Mouse (Mus musculus) thymus, adult 2 months (tissue): Measurements from ENCODE around the gene Rpl10-ps3. TPM values are rescaled to one million over a fixed set of nuclear protein-coding genes. Genes with fewer than 3 reads are reported as not detected.
A peak's percentile ranks its signal among the peaks of the same experiment; 100 is the strongest.

Experiments
- DNase-seq: peaks from one replicate; pipeline ENCODE4 v3.0.0; 2021
- H3K27ac ChIP-seq: fragments of 200-500 bp; 2 replicates; pipeline ENCODE4 v1.5.1; 2012; ENCODE audit warnings: low read length, control low read depth; ENCODE audit not compliant: control insufficient read depth, insufficient read depth
- H3K27me3 ChIP-seq: fragments of 200-500 bp; 2 replicates; pipeline ENCODE4 v1.6.1; 2012; ENCODE audit warnings: mild to moderate bottlenecking, low read length, moderate library complexity, mixed read lengths; ENCODE audit not compliant: control insufficient read depth, insufficient read depth
- H3K36me3 ChIP-seq: fragments of 200-500 bp; 2 replicates; pipeline ENCODE4 v1.6.1; 2012; ENCODE audit warnings: mild to moderate bottlenecking, low read length, moderate library complexity; ENCODE audit not compliant: control insufficient read depth, insufficient read depth
- H3K4me1 ChIP-seq: fragments of 200-500 bp; replicated peaks from 2 replicates; pipeline ENCODE4 v1.6.1; 2012; ENCODE audit warnings: low read length; ENCODE audit not compliant: control insufficient read depth, insufficient read depth
- H3K4me3 ChIP-seq: fragments of 200-500 bp; 2 replicates; pipeline ENCODE4 v1.5.1; 2012; ENCODE audit warnings: mild to moderate bottlenecking, low read length, control low read depth, moderate library complexity; ENCODE audit not compliant: control insufficient read depth, insufficient read depth
- CTCF ChIP-seq: fragments of 200-500 bp; IDR thresholded peaks from 2 replicates; pipeline ENCODE4 v1.5.1; 2012; ENCODE audit warnings: mild to moderate bottlenecking, control low read depth, low read length, moderate library complexity, borderline replicate concordance; ENCODE audit not compliant: control insufficient read depth, poor library complexity, insufficient read depth; ENCODE audit errors: extremely low read depth
- POLR2A ChIP-seq: fragments of 200-500 bp; IDR thresholded peaks from 2 replicates; pipeline ENCODE4 v1.6.1; 2012; ENCODE audit warnings: mild to moderate bottlenecking, low read length, control low read depth, moderate library complexity; ENCODE audit not compliant: control insufficient read depth, poor library complexity, insufficient read depth; ENCODE audit errors: extremely low read depth
- WGBS: fragments of 180-500 bp; shearing (Covaris S2); methylation state at CpG from one replicate; pipeline ENCODE4 v1.1.7; 2018; 5-methylcytosine and 5-hydroxymethylcytosine counted together
- polyA plus RNA-seq: library from polyadenylated mRNA; depleted of rRNA; stranded (reverse); fragments of >200 nt; gene quantifications from 2 replicates; pipeline ENCODE4 v1.2.3, GENCODE M21; 2012

Rpl10-ps3 gene
- polyA plus RNA-seq, 1 experiment = 71.6 TPM

GRCm38 (mm10) chr9:50335539-50336325, 9.0 kb downstream of the Rpl10-ps3 start:
- H3K36me3 ChIP-seq = no peaks in the 10 kb centered on the region
- H3K27me3 ChIP-seq = no peaks in the 10 kb centered on the region
- no peak for TF ChIP-seq POLR2A
- TF ChIP-seq CTCF = no peak
- no peak for DNase-seq
- H3K27ac ChIP-seq = no peak overlapping the region
- H3K4me3 ChIP-seq = no peak overlapping the region
- H3K4me1 ChIP-seq = no peaks in the 10 kb centered on the region
- 46% methylated on average over 7 of the region's 7 CpGs for WGBS

GRCm38 (mm10) chr9:50333413-50333812, 11.4 kb downstream of the Rpl10-ps3 start:
- Histone ChIP-seq H3K4me1 (no peaks in the 10 kb centered on the region), H3K27me3 (no peaks in the 10 kb centered on the region), H3K27ac (no peak overlapping the region), H3K4me3 (no peak overlapping the region), H3K36me3 (no peaks in the 10 kb centered on the region)
- TF ChIP-seq CTCF (no peak), POLR2A (no peak)
- peak; percentile 44 for DNase-seq
- 36% methylated on average over 6 of the region's 6 CpGs for WGBS

GRCm38 (mm10) chr9:50324355-50325225, 20.2 kb downstream of the Rpl10-ps3 start:
- H3K36me3 ChIP-seq = no peaks in the 10 kb centered on the region
- H3K4me1 ChIP-seq = no peaks in the 10 kb centered on the region
- no peaks in the 10 kb centered on the region for H3K27me3 ChIP-seq
- no peak overlapping the region for H3K27ac ChIP-seq
- DNase-seq = no peak
- TF ChIP-seq POLR2A = no peak
- TF ChIP-seq CTCF = no peak
- no peak overlapping the region for H3K4me3 ChIP-seq
- WGBS = 11% methylated on average over 9 of the region's 9 CpGs

GRCm38 (mm10) chr9:50320729-50321128, 24.0 kb downstream of the Rpl10-ps3 start:
- Histone ChIP-seq H3K27me3 (no peaks in the 10 kb centered on the region), H3K36me3 (no peaks in the 10 kb centered on the region), H3K4me1 (no peaks in the 10 kb centered on the region), H3K27ac (no peak overlapping the region), H3K4me3 (no peak overlapping the region)
- 81% methylated on average over 1 of the region's 1 CpGs for WGBS
- DNase-seq = no peak
- no peak for TF ChIP-seq POLR2A
- no peak for TF ChIP-seq CTCF

- DNase-seq = no peak
- Histone ChIP-seq H3K27ac (no peak overlapping the region), H3K4me1 (no peaks in the 10 kb centered on the region), H3K36me3 (no peaks in the 10 kb centered on the region), H3K27me3 (no peaks in the 10 kb centered on the region), H3K4me3 (no peak overlapping the region)
- WGBS = 98% methylated on average over 5 of the region's 5 CpGs
- no peak for TF ChIP-seq CTCF
- TF ChIP-seq POLR2A = no peak
These were observed 25.3 kb downstream of the Rpl10-ps3 start for GRCm38 (mm10) chr9:50319506-50319905.

GRCm38 (mm10) chr9:50317299-50317698, 27.5 kb downstream of the Rpl10-ps3 start:
- WGBS = 91% methylated on average over 6 of the region's 6 CpGs
- DNase-seq = no peak
- no peak for TF ChIP-seq CTCF
- no peak for TF ChIP-seq POLR2A
- no peak overlapping the region for H3K27ac ChIP-seq
- H3K27me3 ChIP-seq = no peaks in the 10 kb centered on the region
- no peak overlapping the region for H3K4me3 ChIP-seq
- no peaks in the 10 kb centered on the region for H3K36me3 ChIP-seq
- H3K4me1 ChIP-seq = no peaks in the 10 kb centered on the region
